In genomic region chr1:151065090-151065567, GRCm38 (mm10) we compare ENCODE assay signal across 16 mouse cellular contexts.
DNase-seq lines count a peak whose midpoint lies in the region; ATAC-seq and TF ChIP-seq lines count a peak whose summit lies in the region.
"Had no signal": no experiment of that assay in that cellular context is flagged by ENCODE, and none has a peak within 500 bp of the region (broad histone marks: within the 10 kb centered on the region; RNA-seq: fewer than 3 reads in every experiment).

No protein-coding gene starts in this region.

- peak; percentile 47; the same call in 1 of the 2 replicates for TF ChIP-seq CTCF in kidney, postnatal 0 days (IDR thresholded peaks at IDR 0.05; ENCODE audit: low read depth)

- ATAC-seq in embryonic facial prominence, embryonic 12.5 days (ENCODE audit: insufficient number of reproducible peaks, insufficient read depth, low FRiP score, low TSS enrichment) = no peak
- no peak for ATAC-seq in kidney, postnatal 0 days (replicated peaks; ENCODE audit: low FRiP score, low read depth)
- ATAC-seq in kidney, embryonic 14.5 days (ENCODE audit: low FRiP score, low TSS enrichment) = no peak
- ATAC-seq in heart, embryonic 14.5 days (ENCODE audit: insufficient number of reproducible peaks, insufficient read depth, low FRiP score, low read depth) = no peak
- ATAC-seq: activated CD4-positive, CD25-positive, alpha-beta regulatory T cell, adult 4 months had no signal

- peaks cover 13% of the 10 kb centered on the region; the same call in 1 of the 2 replicates for H3K4me1 ChIP-seq in embryonic facial prominence, embryonic 12.5 days
- H3K4me1 ChIP-seq in embryonic facial prominence, embryonic 10.5 days = peaks cover 17% of the 10 kb centered on the region
- H3K4me1 ChIP-seq in kidney, postnatal 0 days (replicated peaks; ENCODE audit: insufficient read depth, low read length) = peaks cover 25% of the 10 kb centered on the region
- peaks cover 19% of the 10 kb centered on the region; the same call in 1 of the 2 replicates for H3K4me1 ChIP-seq in kidney, embryonic 14.5 days (ENCODE audit: control insufficient read depth, insufficient read depth, low read length)
- H3K4me1 ChIP-seq in heart, embryonic 14.5 days (ENCODE audit: control insufficient read depth in 2 of 2, insufficient read depth in 2 of 2, low read length in 2 of 2) = peaks cover 6 to 10% of the 10 kb centered on the region in 2 experiments; a peak in 3 of 4 replicates
- H3K4me1 ChIP-seq: liver, embryonic 15.5 days had no signal

- peak overlapping the region; percentile 9; the same call in 1 of the 2 replicates for H3K27ac ChIP-seq in embryonic facial prominence, embryonic 12.5 days
- no peak overlapping the region for H3K27ac ChIP-seq in embryonic facial prominence, embryonic 10.5 days (replicated peaks)
- peak overlapping the region; percentile 77; the same call in 1 of the 2 replicates for H3K27ac ChIP-seq in kidney, postnatal 0 days
- no peak overlapping the region; the same call in 1 of the 2 replicates for H3K27ac ChIP-seq in kidney, embryonic 14.5 days (ENCODE audit: low read depth, low read length)
- peak overlapping the region; percentile 11 to 33; a peak in 2 of 4 replicates for H3K27ac ChIP-seq in heart, embryonic 14.5 days (replicated peaks in 1 of 2; ENCODE audit: control insufficient read depth in 1 of 2, insufficient read depth in 1 of 2, low read depth in 2 of 2, low read length in 2 of 2)
- H3K27ac ChIP-seq: left cerebral cortex, adult 2 months; liver, embryonic 15.5 days had no signal

- no peak for DNase-seq in embryonic facial prominence, embryonic 10.5 days (ENCODE audit: low spot score)
- peak; percentile 65 for DNase-seq in kidney, postnatal 0 days (ENCODE audit: low spot score)
- DNase-seq in lung, postnatal 10 days = peak; percentile 40
- no peak for DNase-seq in left cerebral cortex, postnatal 36 days (ENCODE audit: low spot score in 2 of 2)
- DNase-seq in frontal cortex, postnatal 10 days (ENCODE audit: low spot score in 2 of 2) = no peak
- DNase-seq: cerebellum, adult 9-11 months; gastrocnemius, postnatal 14 days; spleen, adult 18-20 months; thymus, adult 18-20 months had no signal

- no peaks in the 10 kb centered on the region for H3K27me3 ChIP-seq in embryonic facial prominence, embryonic 12.5 days
- no peaks in the 10 kb centered on the region for H3K27me3 ChIP-seq in embryonic facial prominence, embryonic 10.5 days (replicated peaks; ENCODE audit: low read depth, poor library complexity, severe bottlenecking)
- no peaks in the 10 kb centered on the region for H3K27me3 ChIP-seq in kidney, postnatal 0 days (ENCODE audit: insufficient read depth, low read length)
- H3K27me3 ChIP-seq in kidney, embryonic 14.5 days (ENCODE audit: control insufficient read depth, insufficient read depth, low read length) = no peaks in the 10 kb centered on the region
- no peaks in the 10 kb centered on the region for H3K27me3 ChIP-seq in heart, embryonic 14.5 days (ENCODE audit: control insufficient read depth, insufficient read depth, low read length)

- WGBS in embryonic facial prominence, embryonic 12.5 days = 52% methylated on average over 9 of the region's 9 CpGs
- WGBS in embryonic facial prominence, embryonic 10.5 days = 67% methylated on average over 9 of the region's 9 CpGs
- WGBS in kidney, postnatal 0 days = 46% methylated on average over 9 of the region's 9 CpGs
- 63% methylated on average over 9 of the region's 9 CpGs for WGBS in kidney, embryonic 14.5 days
- WGBS in heart, embryonic 14.5 days = 45% methylated on average over 9 of the region's 9 CpGs

- intact Hi-C loops in left cerebral cortex, postnatal 36 days (cut with DNase I) = no loop called here

- no peak overlapping the region for H3K4me3 ChIP-seq in embryonic facial prominence, embryonic 12.5 days
- no peak overlapping the region for H3K4me3 ChIP-seq in embryonic facial prominence, embryonic 10.5 days
- H3K4me3 ChIP-seq in kidney, postnatal 0 days (replicated peaks; ENCODE audit: low read depth, low read length) = no peak overlapping the region
- H3K4me3 ChIP-seq in kidney, embryonic 14.5 days (ENCODE audit: low read length) = no peak overlapping the region
- H3K4me3 ChIP-seq in heart, embryonic 14.5 days (ENCODE audit: control insufficient read depth in 1 of 2, insufficient read depth in 1 of 2, low read depth in 1 of 2, low read length in 2 of 2) = no peak overlapping the region
- H3K4me3 ChIP-seq: erythroblast, embryonic 14.5 days; left cerebral cortex, adult 2 months; liver, embryonic 15.5 days had no signal

- H3K4me2 ChIP-seq in embryonic facial prominence, embryonic 12.5 days (replicated peaks) = no peak overlapping the region
- no peak overlapping the region for H3K4me2 ChIP-seq in kidney, postnatal 0 days (ENCODE audit: low read length)
- no peak overlapping the region for H3K4me2 ChIP-seq in kidney, embryonic 14.5 days (replicated peaks; ENCODE audit: low read depth, low read length)
- 0 out of 2 replicates have a peak overlapping the region, but pooled peaks have one; percentile 16 for H3K4me2 ChIP-seq in heart, embryonic 14.5 days (ENCODE audit: low read length)
- H3K4me2 ChIP-seq: liver, embryonic 15.5 days had no signal

- H3K9ac ChIP-seq in embryonic facial prominence, embryonic 12.5 days = no peak overlapping the region
- no peak overlapping the region for H3K9ac ChIP-seq in kidney, postnatal 0 days (ENCODE audit: low read depth, low read length)
- no peak overlapping the region for H3K9ac ChIP-seq in kidney, embryonic 14.5 days (ENCODE audit: low read depth, low read length)
- H3K9ac ChIP-seq in heart, embryonic 14.5 days (ENCODE audit: low read length) = no peak overlapping the region
- H3K9ac ChIP-seq: liver, embryonic 15.5 days had no signal

- H3K9me3 ChIP-seq in embryonic facial prominence, embryonic 12.5 days = no peaks in the 10 kb centered on the region
- H3K9me3 ChIP-seq in embryonic facial prominence, embryonic 10.5 days = no peaks in the 10 kb centered on the region
- H3K9me3 ChIP-seq in kidney, postnatal 0 days (replicated peaks; ENCODE audit: low read length) = no peaks in the 10 kb centered on the region
- no peaks in the 10 kb centered on the region for H3K9me3 ChIP-seq in kidney, embryonic 14.5 days (ENCODE audit: control insufficient read depth, low read length)
- peaks cover 4% of the 10 kb centered on the region; the same call in 1 of the 2 replicates for H3K9me3 ChIP-seq in heart, embryonic 14.5 days (ENCODE audit: control insufficient read depth, low read length)
- H3K9me3 ChIP-seq: liver, embryonic 15.5 days had no signal

- H3K36me3 ChIP-seq in embryonic facial prominence, embryonic 12.5 days = no peaks in the 10 kb centered on the region
- no peaks in the 10 kb centered on the region for H3K36me3 ChIP-seq in embryonic facial prominence, embryonic 10.5 days (replicated peaks)
- H3K36me3 ChIP-seq in kidney, postnatal 0 days (ENCODE audit: insufficient read depth, low read length) = no peaks in the 10 kb centered on the region
- H3K36me3 ChIP-seq in kidney, embryonic 14.5 days (ENCODE audit: control insufficient read depth, insufficient read depth, low read length) = no peaks in the 10 kb centered on the region
- H3K36me3 ChIP-seq in heart, embryonic 14.5 days (ENCODE audit: control insufficient read depth, insufficient read depth, low read length) = no peaks in the 10 kb centered on the region
- H3K36me3 ChIP-seq: liver, embryonic 15.5 days had no signal

Comparison
In these comparisons a context has a peak if more than half of its experiments do, and no peak if none do; other contexts are left out.
1. H3K27ac ChIP-seq: peak in embryonic facial prominence, embryonic 12.5 days (single experiment), kidney, postnatal 0 days (single experiment) and heart, embryonic 14.5 days (2 of 2); none in embryonic facial prominence, embryonic 10.5 days (single experiment) and kidney, embryonic 14.5 days (single experiment).
2. DNase-seq: peak in kidney, postnatal 0 days (single experiment) and lung, postnatal 10 days (single experiment); none in embryonic facial prominence, embryonic 10.5 days (single experiment), left cerebral cortex, postnatal 36 days (0 of 2) and frontal cortex, postnatal 10 days (0 of 2).